Mouse (Mus musculus): ENCODE measurements at regions not wholly inside any gene's neighbourhood (a gene's known extent, or its start where the extent isn't known, plus 50 kb on each side); places are given as distances from the start of the nearest gene placed in this dataset.

DNA sequence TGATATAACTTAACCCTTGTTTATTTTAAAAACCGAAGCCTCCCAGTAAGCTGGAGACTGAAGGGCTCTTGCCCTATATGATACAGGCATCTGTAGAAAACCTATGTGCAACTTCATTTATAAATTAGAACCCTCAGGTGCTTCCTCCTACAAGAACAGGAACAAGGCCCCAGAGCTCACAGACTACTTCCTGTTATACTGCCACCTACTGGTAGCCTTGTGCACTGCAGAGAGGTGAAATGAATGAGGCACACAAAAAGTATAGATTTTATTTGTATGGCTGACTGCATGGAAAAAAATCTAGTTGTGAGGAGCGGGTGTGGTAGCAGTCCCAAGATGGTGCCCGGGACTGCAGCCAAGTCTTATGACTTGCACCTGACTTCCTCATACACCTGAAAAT lies 203.5 kb downstream of the Ahr start:
- TF ChIP-seq ZNF384 (IDR thresholded peaks at IDR 0.05; ENCODE audit: low read depth, low read length) (no peak), CTCF (IDR thresholded peaks at IDR 0.05 in 2 of 3, conservative IDR thresholded peaks at IDR 0.05 in 1 of 3; ENCODE audit: control insufficient read depth in 1 of 3, insufficient read depth in 1 of 3, low read depth in 2 of 3, low read length in 3 of 3, poor library complexity in 1 of 3, severe bottlenecking in 1 of 3) (peak; percentile 34 to 51 (median 50)), EP300 (IDR thresholded peaks at IDR 0.05; ENCODE audit: low read depth in 1 of 2, low read length in 2 of 2) (no peak), GATA1 (IDR thresholded peaks at IDR 0.05; ENCODE audit: low read depth, low read length) (no peak), POLR2A (IDR thresholded peaks at IDR 0.05; ENCODE audit: control insufficient read depth in 1 of 2, insufficient read depth in 1 of 2, low read depth in 1 of 2, low read length in 2 of 2, poor library complexity in 1 of 2) (no peak), JUND (IDR thresholded peaks at IDR 0.05; ENCODE audit: low read depth, low read length) (no peak), UBTF (IDR thresholded peaks at IDR 0.05; ENCODE audit: borderline replicate concordance, insufficient read depth, low read depth, low read length) (no peak), RAD21 (IDR thresholded peaks at IDR 0.05; ENCODE audit: low read depth, low read length) (no peak), CHD2 (IDR thresholded peaks at IDR 0.05; ENCODE audit: low read length) (no peak), TCF12 (IDR thresholded peaks at IDR 0.05; ENCODE audit: low read depth, low read length) (no peak), NELFE (IDR thresholded peaks at IDR 0.05; ENCODE audit: low read depth, low read length) (no peak), RCOR1 (IDR thresholded peaks at IDR 0.05; ENCODE audit: low read depth, low read length) (no peak), HCFC1 (IDR thresholded peaks at IDR 0.05; ENCODE audit: low read depth, low read length) (no peak), USF2 (IDR thresholded peaks at IDR 0.05; ENCODE audit: borderline replicate concordance in 1 of 2, insufficient read depth in 1 of 2, low read depth in 1 of 2, low read length in 2 of 2) (no peak)
